Mouse (Mus musculus) cerebellum, adult 11-12 months (tissue): ENCODE data around the gene Rbfox1.
A peak's percentile ranks its signal among the peaks of the same experiment; 100 is the strongest.

ENCODE experiments used
- DNase-seq: peaks from one replicate; pipeline ENCODE4 v3.0.0; 2022

The Rbfox1 gene

GRCm38 (mm10) chr16:6247569-6247968 lies 362.4 kb downstream of the Rbfox1 start:
- DNase-seq = no peak

DNA sequence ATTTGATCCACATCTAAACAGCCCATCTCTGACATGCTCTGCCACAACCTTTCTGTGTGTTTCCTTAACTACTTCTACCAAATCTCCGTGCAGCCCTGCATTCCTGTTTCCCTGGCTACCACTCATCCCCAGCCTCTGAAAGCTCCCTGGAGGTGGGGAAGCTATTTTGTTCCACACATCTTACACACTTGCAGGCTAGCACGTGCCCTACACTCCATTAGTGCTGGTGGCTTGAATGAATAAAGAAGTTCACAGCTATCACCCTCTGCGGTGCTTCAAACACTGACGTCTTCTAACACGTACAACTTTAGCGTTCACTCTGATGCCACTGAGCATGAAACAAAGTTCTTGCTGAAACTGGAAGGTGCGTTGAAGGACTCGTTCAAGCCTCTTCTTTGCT lies 379.4 kb downstream of the Rbfox1 start:
- DNase-seq = no peak

DNA sequence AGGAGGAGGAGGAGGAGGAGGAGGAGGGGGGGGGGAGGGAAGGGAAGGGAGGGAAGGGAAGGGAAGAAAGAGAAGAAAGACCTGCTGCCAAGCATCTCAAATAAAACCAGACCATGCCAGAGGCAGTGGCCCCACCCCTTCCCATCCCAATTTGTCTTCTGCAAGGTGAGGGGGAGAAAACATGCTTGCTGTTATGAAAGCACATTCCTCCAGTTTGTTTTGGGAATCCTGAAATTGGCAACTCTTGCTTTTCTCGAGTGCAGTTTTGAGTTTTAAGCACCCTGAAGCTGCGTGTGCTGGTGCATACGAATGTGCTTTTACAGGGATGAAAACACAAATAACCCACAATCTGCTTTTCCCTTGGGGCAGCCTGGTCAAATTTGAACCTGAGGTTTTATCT lies 380.5 kb downstream of the Rbfox1 start:
- DNase-seq = no peak

DNA sequence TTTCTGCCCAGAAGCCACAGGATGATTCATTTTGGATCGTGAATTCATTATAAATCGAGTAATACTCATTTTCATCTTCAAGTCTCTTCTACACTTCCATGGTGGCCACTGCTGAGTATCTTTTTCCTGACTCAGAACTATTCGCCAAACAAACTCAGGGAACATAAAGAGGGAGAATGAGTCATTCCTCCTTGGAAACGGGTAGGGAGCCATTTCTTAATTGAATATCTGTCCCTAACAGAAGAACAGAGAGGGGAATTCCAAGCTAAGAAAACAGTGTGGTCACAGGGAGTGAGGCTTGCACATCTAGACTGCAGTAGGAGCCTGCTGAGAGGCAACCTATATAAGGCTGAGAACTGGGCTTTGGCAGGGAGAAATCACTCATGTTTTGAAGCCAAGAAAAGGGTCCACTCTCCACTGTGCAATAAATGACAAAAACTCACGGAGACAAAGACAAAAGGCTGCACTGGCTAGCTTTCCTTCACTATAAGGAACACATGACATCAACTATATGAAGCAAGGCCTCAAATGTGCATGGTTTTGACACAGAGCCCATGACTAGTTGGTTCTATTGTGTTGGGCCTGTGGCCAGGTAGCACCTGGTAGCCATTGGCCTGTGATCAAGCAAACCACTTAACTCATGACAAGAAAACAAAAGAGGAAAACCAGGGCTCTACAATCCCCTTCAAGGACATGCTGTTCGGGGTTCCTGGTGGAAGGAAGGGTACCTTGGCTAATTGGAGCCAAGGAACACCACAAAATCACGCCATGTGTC lies 386.6 kb downstream of the Rbfox1 start:
- peak; percentile 62 for DNase-seq

DNA sequence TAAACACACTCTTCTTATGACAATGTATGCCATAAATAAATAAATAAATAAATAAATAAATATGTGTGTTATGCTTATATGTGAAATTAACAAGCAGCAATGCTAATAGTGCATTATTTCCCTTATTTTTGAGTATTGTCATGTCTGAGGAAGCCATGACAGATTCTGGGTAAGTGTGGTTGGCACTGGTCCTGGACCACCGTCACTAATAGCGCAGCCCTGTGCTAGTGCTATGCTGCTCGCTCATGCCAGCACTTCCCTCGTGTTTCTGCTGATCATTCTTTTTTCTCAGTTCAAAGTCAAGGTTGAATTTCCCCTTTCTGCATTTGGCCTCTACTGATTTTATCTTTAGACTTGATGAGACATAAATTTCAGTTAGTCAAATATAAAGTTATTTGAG lies 398.3 kb downstream of the Rbfox1 start:
- DNase-seq = no peak

DNA sequence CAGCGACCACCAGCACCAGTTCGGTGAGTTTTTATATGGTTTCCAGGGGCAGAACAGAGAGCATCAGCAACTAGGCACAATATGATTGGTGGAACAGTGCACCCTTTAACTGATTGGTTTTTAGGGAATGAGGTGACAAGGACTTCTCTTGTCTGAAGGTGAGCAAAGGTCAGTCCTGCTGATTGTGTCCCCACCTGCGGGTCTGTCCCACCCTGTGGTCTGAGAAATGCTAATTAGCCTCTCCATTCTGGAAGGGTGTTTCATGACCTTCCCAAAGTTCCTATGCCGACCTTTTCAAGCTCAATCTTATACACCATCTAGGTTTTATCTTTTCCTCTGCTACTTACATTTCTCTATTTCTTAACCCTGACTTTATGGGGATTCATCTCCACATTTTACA lies 399.2 kb downstream of the Rbfox1 start:
- DNase-seq = no peak

DNA sequence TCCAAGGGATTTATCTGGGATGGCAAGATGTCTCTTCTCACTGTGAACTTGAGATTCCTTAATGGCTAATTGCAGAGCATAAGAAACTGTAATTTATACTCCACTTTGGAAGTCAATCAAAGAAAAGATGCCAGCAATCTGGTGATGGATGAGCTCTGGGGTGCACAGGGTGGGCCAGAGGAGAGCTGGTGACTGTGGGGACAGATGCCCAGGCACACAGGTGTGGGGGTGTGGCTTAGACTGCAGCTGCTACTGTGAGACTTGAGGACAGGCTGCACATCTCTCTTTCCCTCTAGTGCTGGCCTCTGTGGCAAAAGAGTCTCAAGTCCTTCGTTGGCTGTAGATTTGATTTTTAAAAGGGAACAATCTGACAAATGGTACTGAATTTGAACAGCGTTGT lies 402.5 kb downstream of the Rbfox1 start:
- DNase-seq = no peak

- DNase-seq = no peak
These were observed 415.0 kb downstream of the Rbfox1 start for GRCm38 (mm10) chr16:6300112-6300511.

GRCm38 (mm10) chr16:6303082-6303481 lies 417.9 kb downstream of the Rbfox1 start:
- no peak for DNase-seq

DNA sequence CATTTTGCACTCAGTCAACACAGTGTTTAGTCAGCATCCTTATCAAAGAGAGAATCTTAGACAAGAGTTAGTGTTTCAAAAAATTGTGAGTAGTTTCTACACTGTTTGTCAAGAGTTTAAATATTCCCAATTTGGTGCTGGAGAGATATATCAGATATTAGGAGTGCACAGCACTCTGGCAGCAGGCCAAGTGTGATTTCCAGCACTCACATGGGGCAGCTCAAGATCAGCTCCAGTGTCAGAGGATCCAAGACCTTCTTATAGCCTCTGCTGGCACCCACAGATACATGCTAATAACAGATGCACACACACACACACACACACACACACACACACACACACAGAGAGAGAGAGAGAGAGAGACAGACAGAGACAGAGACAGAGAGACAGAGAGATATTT lies 424.8 kb downstream of the Rbfox1 start:
- peak; percentile 24 for DNase-seq

- DNase-seq = no peak
These were observed 425.9 kb downstream of the Rbfox1 start for GRCm38 (mm10) chr16:6310744-6311678.

DNA sequence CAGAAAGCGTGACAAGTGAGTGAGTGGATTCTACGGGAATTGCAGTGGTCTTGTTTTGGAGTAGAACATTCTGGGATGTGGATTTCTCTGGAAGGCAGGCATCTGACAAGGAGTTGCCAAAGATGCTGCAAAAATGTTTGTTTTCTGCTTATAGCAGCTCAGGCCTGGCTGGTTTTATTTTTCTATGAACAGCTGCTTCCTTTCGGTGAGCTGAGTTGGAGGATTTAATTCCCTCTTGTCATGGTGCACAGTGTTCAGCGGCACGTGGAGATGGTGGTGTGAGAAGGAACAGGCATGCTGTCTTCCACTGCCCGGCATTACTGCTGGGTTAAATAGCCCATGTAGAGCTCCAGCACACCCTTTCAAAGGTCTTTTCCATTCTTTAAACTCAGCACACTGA lies 428.5 kb downstream of the Rbfox1 start:
- DNase-seq = no peak

GRCm38 (mm10) chr16:6324832-6325231 lies 439.7 kb downstream of the Rbfox1 start:
- DNase-seq = no peak

DNA sequence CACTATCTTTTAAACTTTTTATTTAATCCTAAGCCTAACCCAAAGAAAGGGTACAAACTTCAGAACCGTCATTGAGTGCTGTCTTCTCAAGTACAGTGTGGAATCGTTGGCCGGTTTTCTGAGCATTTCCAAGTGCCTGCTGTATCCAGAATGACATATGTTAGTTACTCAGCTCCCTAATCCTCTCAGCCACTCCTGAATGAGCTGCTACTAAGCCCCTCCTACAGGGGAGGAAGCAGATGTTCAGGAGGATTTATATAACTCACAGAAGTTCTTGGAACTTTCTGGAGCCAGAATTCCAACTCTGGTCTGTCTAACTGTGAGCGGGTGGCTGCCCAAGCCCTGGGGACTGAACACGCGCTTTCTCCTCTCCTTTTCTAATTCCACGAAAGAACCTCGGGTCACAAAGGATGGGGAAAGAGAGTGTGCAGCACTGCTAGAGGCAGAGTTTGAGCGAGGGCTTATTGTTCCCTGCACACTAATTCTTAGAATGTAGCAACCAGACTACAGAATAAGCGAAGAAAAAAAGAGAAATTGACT lies 446.3 kb downstream of the Rbfox1 start:
- no peak for DNase-seq

GRCm38 (mm10) chr16:6333273-6333672 lies 448.1 kb downstream of the Rbfox1 start:
- DNase-seq = no peak

GRCm38 (mm10) chr16:6348103-6348502 lies 462.9 kb downstream of the Rbfox1 start:
- DNase-seq = peak; percentile 29

DNA sequence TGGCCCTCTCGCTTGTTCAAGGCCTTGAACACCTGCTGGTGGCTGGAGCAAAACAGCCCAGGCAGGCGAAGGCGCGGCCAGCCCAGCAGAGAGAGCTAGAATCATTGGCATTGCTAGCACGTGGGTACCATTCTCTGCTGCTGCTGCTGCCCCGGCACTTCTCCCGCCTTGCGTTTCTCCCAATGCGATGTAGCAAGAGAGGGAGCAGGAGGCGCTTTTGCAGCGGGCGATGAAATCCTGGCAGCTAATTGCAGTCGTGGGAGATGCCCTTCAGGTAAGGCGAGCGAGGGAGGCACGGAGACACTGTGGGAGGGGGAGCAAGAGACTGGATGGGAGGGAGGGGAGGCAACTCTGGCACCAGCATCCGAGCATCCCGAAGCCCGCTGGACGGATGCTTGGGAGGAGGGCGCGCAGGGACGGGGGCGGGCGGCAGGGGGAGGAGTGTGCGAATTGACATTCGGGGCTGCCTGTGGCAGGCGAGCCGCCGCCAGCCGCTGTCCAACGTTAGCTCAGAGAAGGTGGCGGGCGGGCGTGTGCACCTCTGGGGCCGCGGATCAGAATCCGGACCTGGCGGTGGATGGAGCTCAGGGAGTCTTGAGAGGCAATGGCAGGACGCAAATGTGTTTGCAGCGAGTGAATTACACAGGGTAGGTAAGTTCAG lies 463.6 kb downstream of the Rbfox1 start:
- DNase-seq = peak; percentile 85

- peak; percentile 77 for DNase-seq
These were observed 464.2 kb downstream of the Rbfox1 start for GRCm38 (mm10) chr16:6349381-6349780.

- no peak for DNase-seq
These were observed 465.1 kb downstream of the Rbfox1 start for GRCm38 (mm10) chr16:6350256-6350655.

GRCm38 (mm10) chr16:6353191-6353590 lies 468.0 kb downstream of the Rbfox1 start:
- DNase-seq = peak; percentile 58

GRCm38 (mm10) chr16:6356931-6357330 lies 471.8 kb downstream of the Rbfox1 start:
- no peak for DNase-seq

- DNase-seq = no peak
These were observed 480.6 kb downstream of the Rbfox1 start for GRCm38 (mm10) chr16:6365793-6366192.

DNA sequence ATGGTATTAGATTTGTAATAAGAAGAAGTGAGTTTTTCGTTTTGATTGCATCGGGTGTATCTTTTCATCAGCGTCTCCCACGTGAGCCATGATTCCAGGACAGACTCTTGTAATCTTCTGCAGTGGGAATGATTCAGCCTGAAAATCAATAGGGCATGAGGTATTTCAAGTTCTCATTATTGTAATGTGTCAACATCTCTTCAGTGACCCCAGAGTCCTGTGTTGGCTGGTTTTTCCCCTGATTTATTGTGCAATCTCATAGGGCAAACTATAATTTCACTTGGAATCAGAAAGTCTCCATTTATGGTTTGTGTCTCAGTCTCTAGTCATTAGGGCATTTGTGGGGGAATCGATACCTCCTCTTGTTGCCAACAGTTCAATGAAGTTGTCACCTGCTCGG lies 481.5 kb downstream of the Rbfox1 start:
- no peak for DNase-seq
